Mouse (Mus musculus) heart, embryonic 16.5 days (tissue): Measurements from ENCODE around the gene Slc7a15. TPM values are rescaled to one million over a fixed set of nuclear protein-coding genes. Genes with fewer than 3 reads are reported as not detected.

ENCODE experiments used
- ATAC-seq: fragments of 200-750 bp; cut with Nextera tagmentation; replicated peaks from 2 replicates; pipeline ENCODE4 v1.8.0; 2017; ENCODE audit warnings: moderate number of reproducible peaks; ENCODE audit not compliant: insufficient read depth, low FRiP score; ENCODE audit errors: extremely low read depth
- H3K27ac ChIP-seq: fragments of 300-500 bp; sonication (generic); 2 replicates; pipeline ENCODE4 v1.5.1; 2014; ENCODE audit warnings: mild to moderate bottlenecking, low read length, control low read depth, moderate library complexity
- H3K27me3 ChIP-seq: fragments of 300-500 bp; sonication (generic); 2 replicates; pipeline ENCODE4 v1.6.1; 2014; ENCODE audit warnings: low read length, mixed read lengths; ENCODE audit not compliant: control insufficient read depth, insufficient read depth
- H3K36me3 ChIP-seq: fragments of 300-500 bp; sonication (generic); 2 replicates; pipeline ENCODE4 v1.6.1; 2014; ENCODE audit not compliant: control insufficient read depth, insufficient read depth
- H3K4me1 ChIP-seq: fragments of 300-500 bp; sonication (generic); 2 replicates; pipeline ENCODE4 v1.6.1; 2014; ENCODE audit warnings: low read length, mixed read lengths; ENCODE audit not compliant: control insufficient read depth, insufficient read depth
- H3K4me2 ChIP-seq: fragments of 300-500 bp; sonication (generic); 2 replicates; pipeline ENCODE4 v1.6.1; 2014; ENCODE audit warnings: low read depth, mild to moderate bottlenecking, control low read depth, low read length
- H3K4me3 ChIP-seq: fragments of 300-500 bp; sonication (generic); 2 replicates; pipeline ENCODE4 v1.5.1; 2014; ENCODE audit warnings: mild to moderate bottlenecking, control low read depth, low read length
- H3K9ac ChIP-seq: fragments of 300-500 bp; sonication (generic); 2 replicates; pipeline ENCODE4 v1.6.1; 2014; ENCODE audit warnings: low read length, control low read depth
- H3K9me3 ChIP-seq: fragments of 300-500 bp; sonication (generic); replicated peaks from 2 replicates; pipeline ENCODE4 v1.6.1; 2016; ENCODE audit warnings: low read length; ENCODE audit not compliant: control insufficient read depth
- WGBS: fragments of 180-500 bp; shearing (Covaris S2); extraction: QIAGEN DNeasy Blood & Tissue Kit; methylation state at CpG from one replicate; pipeline ENCODE4 v1.1.7; 2014; 5-methylcytosine and 5-hydroxymethylcytosine counted together
- polyA plus RNA-seq: library from polyadenylated mRNA; unstranded; fragments of >200 nt; fragmentation: Nextera tagmentation; extraction: Ambion mirVana; gene quantifications from 2 replicates; pipeline ENCODE4 v1.2.1, GENCODE M21; 2015

Gene Slc7a15
- polyA plus RNA-seq, 1 experiment from 2014 or later: not detected

- Histone ChIP-seq H3K9ac (peak overlapping the region; percentile 64), H3K4me2 (peak overlapping the region; percentile 85), H3K36me3 (no peaks in the 10 kb centered on the region), H3K4me3 (peak overlapping the region; percentile 90), H3K9me3 (no peaks in the 10 kb centered on the region), H3K27ac (peak overlapping the region; percentile 21; the same call in 1 of the 2 replicates), H3K27me3 (no peaks in the 10 kb centered on the region), H3K4me1 (peaks cover 38% of the 10 kb centered on the region)
- 18% methylated on average over 2 of the region's 2 CpGs for WGBS
- no peak for ATAC-seq
Measured at GRCm38 (mm10) chr12:8497314-8497706, 101.6 kb downstream of the Slc7a15 start.

GRCm38 (mm10) chr12:8496679-8497313 is 102.1 kb downstream of the Slc7a15 start:
- H3K4me3 ChIP-seq: peak overlapping the region; percentile 90
- no peaks in the 10 kb centered on the region for H3K27me3 ChIP-seq
- 38% methylated on average over 2 of the region's 2 CpGs for WGBS
- peaks cover 35% of the 10 kb centered on the region for H3K4me1 ChIP-seq
- H3K4me2 ChIP-seq: peak overlapping the region; percentile 85
- ATAC-seq: no peak
- H3K9ac ChIP-seq: peak overlapping the region; percentile 64
- H3K36me3 ChIP-seq: no peaks in the 10 kb centered on the region
- H3K9me3 ChIP-seq: no peaks in the 10 kb centered on the region
- H3K27ac ChIP-seq: peak overlapping the region; percentile 70

- Histone ChIP-seq H3K27ac (peak overlapping the region; percentile 70), H3K9ac (peak overlapping the region; percentile 64), H3K4me1 (peaks cover 28% of the 10 kb centered on the region), H3K9me3 (no peaks in the 10 kb centered on the region), H3K36me3 (no peaks in the 10 kb centered on the region), H3K4me2 (peak overlapping the region; percentile 85), H3K27me3 (no peaks in the 10 kb centered on the region), H3K4me3 (peak overlapping the region; percentile 90)
- 20% methylated on average over 15 of the region's 15 CpGs for WGBS
- ATAC-seq: no peak
Measured at GRCm38 (mm10) chr12:8495881-8496678, 102.8 kb downstream of the Slc7a15 start.

GRCm38 (mm10) chr12:8494675-8495074 is 104.2 kb downstream of the Slc7a15 start:
- H3K36me3 ChIP-seq: no peaks in the 10 kb centered on the region
- 57% methylated on average over 3 of the region's 3 CpGs for WGBS
- H3K9me3 ChIP-seq: no peaks in the 10 kb centered on the region
- no peak overlapping the region for H3K4me2 ChIP-seq
- no peak overlapping the region for H3K27ac ChIP-seq
- peaks cover 21% of the 10 kb centered on the region for H3K4me1 ChIP-seq
- ATAC-seq: no peak
- H3K27me3 ChIP-seq: no peaks in the 10 kb centered on the region
- no peak overlapping the region for H3K4me3 ChIP-seq
- H3K9ac ChIP-seq: no peak overlapping the region

- WGBS: 56% methylated on average over 3 of the region's 3 CpGs
- Histone ChIP-seq H3K27me3 (no peaks in the 10 kb centered on the region), H3K9me3 (no peaks in the 10 kb centered on the region), H3K36me3 (no peaks in the 10 kb centered on the region), H3K27ac (no peak overlapping the region), H3K9ac (no peak overlapping the region), H3K4me2 (no peak overlapping the region), H3K4me1 (peaks cover 21% of the 10 kb centered on the region), H3K4me3 (no peak overlapping the region)
- no peak for ATAC-seq
Measured at GRCm38 (mm10) chr12:8493386-8493785, 105.5 kb downstream of the Slc7a15 start.

GRCm38 (mm10) chr12:8489098-8489497 is 109.8 kb downstream of the Slc7a15 start:
- H3K4me3 ChIP-seq: no peak overlapping the region
- 63% methylated on average over 4 of the region's 4 CpGs for WGBS
- H3K9me3 ChIP-seq: no peaks in the 10 kb centered on the region
- H3K27me3 ChIP-seq: no peaks in the 10 kb centered on the region
- H3K4me1 ChIP-seq: no peaks in the 10 kb centered on the region
- no peak overlapping the region for H3K27ac ChIP-seq
- no peaks in the 10 kb centered on the region for H3K36me3 ChIP-seq
- ATAC-seq: no peak
- no peak overlapping the region for H3K9ac ChIP-seq
- H3K4me2 ChIP-seq: no peak overlapping the region

- H3K36me3 ChIP-seq: no peaks in the 10 kb centered on the region
- H3K4me3 ChIP-seq: no peak overlapping the region
- H3K27me3 ChIP-seq: no peaks in the 10 kb centered on the region
- H3K4me1 ChIP-seq: no peaks in the 10 kb centered on the region
- no peak overlapping the region for H3K9ac ChIP-seq
- no peak overlapping the region for H3K27ac ChIP-seq
- ATAC-seq: no peak
- no peaks in the 10 kb centered on the region for H3K9me3 ChIP-seq
- WGBS: 80% methylated on average over 4 of the region's 4 CpGs
- no peak overlapping the region for H3K4me2 ChIP-seq
Measured at GRCm38 (mm10) chr12:8488652-8488980, 110.2 kb downstream of the Slc7a15 start.

- ATAC-seq: peak; percentile 52; the same call in 1 of the 2 replicates
- Histone ChIP-seq H3K9ac (no peak overlapping the region), H3K4me3 (no peak overlapping the region), H3K27me3 (no peaks in the 10 kb centered on the region), H3K4me2 (no peak overlapping the region), H3K27ac (no peak overlapping the region), H3K4me1 (no peaks in the 10 kb centered on the region), H3K36me3 (no peaks in the 10 kb centered on the region), H3K9me3 (no peaks in the 10 kb centered on the region)
- WGBS: 70% methylated on average over 5 of the region's 5 CpGs
Measured at GRCm38 (mm10) chr12:8487959-8488651, 110.8 kb downstream of the Slc7a15 start.

- Histone ChIP-seq H3K9ac (no peak overlapping the region), H3K27ac (no peak overlapping the region), H3K4me3 (no peak overlapping the region), H3K4me2 (no peak overlapping the region), H3K4me1 (no peaks in the 10 kb centered on the region), H3K27me3 (no peaks in the 10 kb centered on the region), H3K36me3 (no peaks in the 10 kb centered on the region), H3K9me3 (no peaks in the 10 kb centered on the region)
- 63% methylated on average over 1 of the region's 1 CpGs for WGBS
- no peak for ATAC-seq
Measured at GRCm38 (mm10) chr12:8487281-8487680, 111.6 kb downstream of the Slc7a15 start.
